Mouse (Mus musculus): Measurements from ENCODE around the gene Zfp651.

DNA sequence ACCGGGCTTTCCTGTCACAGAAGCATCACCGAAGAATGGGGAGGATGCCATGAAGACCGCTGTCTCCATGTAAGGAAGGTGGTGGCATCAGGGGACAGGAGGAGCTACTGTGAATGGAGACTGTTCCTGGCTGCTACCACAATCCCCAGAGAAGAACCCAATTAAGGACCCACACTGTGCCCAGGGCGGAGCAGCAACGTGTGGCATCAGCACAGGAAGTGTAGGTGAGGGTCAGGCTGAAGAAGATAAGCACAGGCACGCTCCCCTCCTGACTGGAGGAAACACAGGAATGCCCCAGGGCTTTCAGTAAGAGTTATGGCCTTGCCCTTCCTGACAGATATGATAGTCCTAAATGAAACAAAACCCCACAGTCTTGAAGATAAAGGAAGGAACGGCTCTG is 43.6 kb downstream of the Zfp651 start:
- TF ChIP-seq POLR2A (IDR thresholded peaks at IDR 0.05; ENCODE audit: low read depth, low read length): no peak
- no peak for TF ChIP-seq CTCF (IDR thresholded peaks at IDR 0.05; ENCODE audit: borderline replicate concordance, insufficient read depth, low read length)

Data from embryonic fibroblast, embryonic 13.5 days (primary cell).